Mouse (Mus musculus) forebrain, embryonic 14.5 days (tissue): ENCODE data around the gene Gm9903. TPM values are rescaled to one million over a fixed set of nuclear protein-coding genes. Genes with fewer than 3 reads are reported as not detected.
A peak's percentile ranks its signal among the peaks of the same experiment; 100 is the strongest.

Source experiments
- ATAC-seq: fragments of 200-750 bp; cut with Nextera tagmentation; 2 replicates; pipeline ENCODE4 v1.8.0; 2017; ENCODE audit warnings: mild to moderate bottlenecking, moderate library complexity
- DNase-seq: peaks from one replicate; pipeline ENCODE4 v3.0.0-alpha.2; 2015; ENCODE audit warnings: low spot score
- H3K27ac ChIP-seq: fragments of 300-500 bp; sonication (generic); 2 replicates; pipeline ENCODE4 v1.5.1; 2014; ENCODE audit warnings: low read depth, mild to moderate bottlenecking, control low read depth, low read length, moderate library complexity
- H3K27me3 ChIP-seq: fragments of 300-500 bp; sonication (generic); replicated peaks from 2 replicates; pipeline ENCODE4 v1.6.1; 2014; ENCODE audit warnings: low read length, control low read depth, mixed read lengths; ENCODE audit not compliant: control insufficient read depth, insufficient read depth
- H3K36me3 ChIP-seq: fragments of 300-500 bp; sonication (generic); 2 replicates; pipeline ENCODE4 v1.6.1; 2014; ENCODE audit warnings: low read length, control low read depth; ENCODE audit not compliant: control insufficient read depth, insufficient read depth
- H3K4me1 ChIP-seq: fragments of 300-500 bp; sonication (generic); 2 replicates; pipeline ENCODE4 v1.6.1; 2014; ENCODE audit warnings: antibody characterized with exemption, low read length, control low read depth; ENCODE audit not compliant: control insufficient read depth, insufficient read depth
- H3K4me2 ChIP-seq: fragments of 300-500 bp; sonication (generic); 2 replicates; pipeline ENCODE4 v1.6.1; 2014; ENCODE audit warnings: mild to moderate bottlenecking, control low read depth, low read length
- H3K4me3 ChIP-seq: fragments of 300-500 bp; sonication (generic); 2 replicates; pipeline ENCODE4 v1.5.1; 2014; ENCODE audit warnings: low read depth, low read length, control low read depth
- H3K9ac ChIP-seq: fragments of 300-500 bp; sonication (generic); 2 replicates; pipeline ENCODE4 v1.6.1; 2014; ENCODE audit warnings: mild to moderate bottlenecking, low read length, control low read depth, moderate library complexity
- H3K9me3 ChIP-seq: fragments of 300-500 bp; sonication (generic); replicated peaks from 2 replicates; pipeline ENCODE4 v1.6.1; 2016; ENCODE audit warnings: low read length, control low read depth, mixed read lengths; ENCODE audit not compliant: control insufficient read depth
- WGBS: fragments of 180-500 bp; shearing (Covaris S2); extraction: QIAGEN DNeasy Blood & Tissue Kit; methylation state at CpG from one replicate; pipeline ENCODE4 v1.1.7; 2014; 5-methylcytosine and 5-hydroxymethylcytosine counted together
- polyA plus RNA-seq: library from polyadenylated mRNA; unstranded; fragments of >200 nt; fragmentation: Nextera tagmentation; extraction: Ambion mirVana; gene quantifications from 2 replicates; pipeline ENCODE4 v1.2.1, GENCODE M21; 2014

The Gm9903 gene
- polyA plus RNA-seq, 1 experiment from 2014 or later: 0.48 TPM

- DNase-seq (no peak), ATAC-seq (no peak)
- Histone ChIP-seq H3K4me1 (peaks cover 4% of the 10 kb centered on the region; the same call in 1 of the 2 replicates), H3K27ac (no peak overlapping the region), H3K9ac (no peak overlapping the region), H3K27me3 (no peaks in the 10 kb centered on the region), H3K9me3 (no peaks in the 10 kb centered on the region), H3K4me3 (no peak overlapping the region), H3K4me2 (no peak overlapping the region), H3K36me3 (peaks cover 66% of the 10 kb centered on the region)
- 86% methylated on average over 5 of the region's 5 CpGs for WGBS
Measured at GRCm38 (mm10) chr5:33671659-33672058, 41.9 kb downstream of the Gm9903 start.

GRCm38 (mm10) chr5:33674439-33674838 is 44.7 kb downstream of the Gm9903 start:
- Histone ChIP-seq H3K4me2 (no peak overlapping the region), H3K9me3 (no peaks in the 10 kb centered on the region), H3K36me3 (peaks cover 38% of the 10 kb centered on the region), H3K9ac (peak overlapping the region; percentile 25; the same call in 1 of the 2 replicates), H3K4me1 (peaks cover 4% of the 10 kb centered on the region; the same call in 1 of the 2 replicates), H3K27me3 (no peaks in the 10 kb centered on the region), H3K27ac (peak overlapping the region; percentile 22; the same call in 1 of the 2 replicates), H3K4me3 (no peak overlapping the region)
- peak; percentile 57 for ATAC-seq
- 30% methylated on average over 3 of the region's 3 CpGs for WGBS
- DNase-seq: peak; percentile 56

- H3K27ac ChIP-seq: no peak overlapping the region
- H3K4me1 ChIP-seq: peaks cover 4% of the 10 kb centered on the region; the same call in 1 of the 2 replicates
- peak; percentile 62 for ATAC-seq
- peaks cover 26% of the 10 kb centered on the region for H3K36me3 ChIP-seq
- H3K9me3 ChIP-seq: no peaks in the 10 kb centered on the region
- WGBS: 0% methylated on average over 1 of the region's 1 CpGs
- H3K4me2 ChIP-seq: no peak overlapping the region
- H3K27me3 ChIP-seq: no peaks in the 10 kb centered on the region
- H3K9ac ChIP-seq: no peak overlapping the region
- H3K4me3 ChIP-seq: no peak overlapping the region
- DNase-seq: peak; percentile 75
Measured at GRCm38 (mm10) chr5:33675964-33676363, 46.2 kb downstream of the Gm9903 start.

- H3K9me3 ChIP-seq: no peaks in the 10 kb centered on the region
- no peak for ATAC-seq
- H3K27ac ChIP-seq: no peak overlapping the region
- H3K27me3 ChIP-seq: no peaks in the 10 kb centered on the region
- no peak for DNase-seq
- H3K9ac ChIP-seq: no peak overlapping the region
- H3K4me2 ChIP-seq: no peak overlapping the region
- H3K4me3 ChIP-seq: no peak overlapping the region
- H3K4me1 ChIP-seq: peaks cover 4% of the 10 kb centered on the region; the same call in 1 of the 2 replicates
- WGBS: 88% methylated on average over 5 of the region's 5 CpGs
- H3K36me3 ChIP-seq: 0 out of 2 replicates have a peak, but pooled peaks cover 4% of the 10 kb centered on the region
Measured at GRCm38 (mm10) chr5:33678244-33678643, 48.5 kb downstream of the Gm9903 start.

- Histone ChIP-seq H3K27me3 (no peaks in the 10 kb centered on the region), H3K4me1 (no peaks in the 10 kb centered on the region), H3K36me3 (no peaks in the 10 kb centered on the region), H3K27ac (no peak overlapping the region), H3K4me2 (no peak overlapping the region), H3K4me3 (no peak overlapping the region), H3K9ac (no peak overlapping the region), H3K9me3 (no peaks in the 10 kb centered on the region)
- WGBS: 68% methylated on average over 3 of the region's 3 CpGs
- DNase-seq (no peak), ATAC-seq (no peak)
Measured at GRCm38 (mm10) chr5:33681044-33681443, 51.3 kb downstream of the Gm9903 start.

Other genes starting within 250 kb of the Gm9903 start
- not detected in 2 replicates for gene Nkx1-1, start 195.9 kb upstream of the Gm9903 start, polyA plus RNA-seq
- gene Fam53a, start 290 bp upstream of the Gm9903 start, polyA plus RNA-seq: 46.3 and 46.9 TPM in 2 replicates
- gene Slbp, start 22.6 kb downstream of the Gm9903 start, polyA plus RNA-seq: 154 and 159 TPM in 2 replicates
- gene Tacc3, start 28.2 kb downstream of the Gm9903 start, polyA plus RNA-seq: 94.5 and 98.2 TPM in 2 replicates
- 35.8 and 39.5 TPM in 2 replicates for gene Tmem129, start 28.5 kb downstream of the Gm9903 start, polyA plus RNA-seq
- gene Fgfr3, start 91.7 kb downstream of the Gm9903 start, polyA plus RNA-seq: 27.5 and 30.8 TPM in 2 replicates
- gene Letm1, start 152.9 kb downstream of the Gm9903 start, polyA plus RNA-seq: 50.4 and 56.2 TPM in 2 replicates
- 78.7 and 86.6 TPM in 2 replicates for gene Nsd2, start 190.8 kb downstream of the Gm9903 start, polyA plus RNA-seq